Mouse (Mus musculus) midbrain, embryonic 16.5 days (tissue): Measurements from ENCODE around the gene Cd72. TPM values are rescaled to one million over a fixed set of nuclear protein-coding genes. Genes with fewer than 3 reads are reported as not detected.

Experiments used
- ATAC-seq: fragments of 200-750 bp; cut with Nextera tagmentation; 2 replicates; pipeline ENCODE4 v1.8.0; 2017; ENCODE audit warnings: moderate TSS enrichment
- H3K27ac ChIP-seq: fragments of 300-500 bp; sonication (generic); 2 replicates; pipeline ENCODE4 v1.5.1; 2014; ENCODE audit warnings: mild to moderate bottlenecking, low read length, mixed read lengths
- H3K27me3 ChIP-seq: fragments of 300-500 bp; sonication (generic); 2 replicates; pipeline ENCODE4 v1.6.1; 2014; ENCODE audit warnings: low read depth, low read length, mixed read lengths; ENCODE audit not compliant: control insufficient read depth, insufficient read depth
- H3K36me3 ChIP-seq: fragments of 300-500 bp; sonication (generic); 2 replicates; pipeline ENCODE4 v1.6.1; 2014; ENCODE audit warnings: mild to moderate bottlenecking, low read length, moderate library complexity, mixed read lengths; ENCODE audit not compliant: control insufficient read depth, insufficient read depth
- H3K4me1 ChIP-seq: fragments of 300-500 bp; sonication (generic); 2 replicates; pipeline ENCODE4 v1.6.1; 2014; ENCODE audit warnings: mild to moderate bottlenecking, low read length, mixed read lengths; ENCODE audit not compliant: control insufficient read depth, insufficient read depth
- H3K4me2 ChIP-seq: fragments of 300-500 bp; sonication (generic); 2 replicates; pipeline ENCODE4 v1.6.1; 2014; ENCODE audit warnings: mild to moderate bottlenecking, low read length, mixed read lengths
- H3K4me3 ChIP-seq: fragments of 300-500 bp; sonication (generic); 2 replicates; pipeline ENCODE4 v1.5.1; 2014; ENCODE audit warnings: low read depth, mild to moderate bottlenecking, low read length, moderate library complexity, mixed read lengths
- H3K9ac ChIP-seq: fragments of 300-500 bp; sonication (generic); 2 replicates; pipeline ENCODE4 v1.6.1; 2014; ENCODE audit warnings: low read depth, low read length, mixed read lengths
- H3K9me3 ChIP-seq: fragments of 300-500 bp; sonication (generic); replicated peaks from 2 replicates; pipeline ENCODE4 v1.6.1; 2014; ENCODE audit warnings: mild to moderate bottlenecking, low read length, mixed read lengths; ENCODE audit not compliant: control insufficient read depth, poor library complexity, severe bottlenecking
- WGBS: fragments of 180-500 bp; shearing (Covaris S2); extraction: QIAGEN DNeasy Blood & Tissue Kit; methylation state at CpG from one replicate; pipeline ENCODE4 v1.1.7; 2014; 5-methylcytosine and 5-hydroxymethylcytosine counted together
- polyA plus RNA-seq: library from polyadenylated mRNA; unstranded; fragments of >200 nt; fragmentation: Nextera tagmentation; extraction: Ambion mirVana; gene quantifications from 2 replicates; pipeline ENCODE4 v1.2.1, GENCODE M21; 2015

Cd72 gene
- polyA plus RNA-seq, 1 experiment from 2014 or later = 5.0 TPM

- H3K9ac ChIP-seq = no peak overlapping the region
- H3K27me3 ChIP-seq = no peaks in the 10 kb centered on the region
- no peak overlapping the region for H3K27ac ChIP-seq
- WGBS = 65% methylated on average over 4 of the region's 4 CpGs
- no peak for ATAC-seq
- peaks cover 16% of the 10 kb centered on the region for H3K4me1 ChIP-seq
- peaks cover 2% of the 10 kb centered on the region; the same call in 1 of the 2 replicates for H3K36me3 ChIP-seq
- H3K4me2 ChIP-seq = no peak overlapping the region
- no peak overlapping the region for H3K4me3 ChIP-seq
- no peaks in the 10 kb centered on the region for H3K9me3 ChIP-seq
Observed at GRCm38 (mm10) chr4:43398014-43398413, 56.4 kb downstream of the Cd72 start.

Other genes with a start within 250 kb of the Cd72 start
- 0.72 and 0.90 TPM in 2 replicates for gene Atp8b5, start 187.5 kb downstream of the Cd72 start, polyA plus RNA-seq
- 85.4 and 89.0 TPM in 2 replicates for gene Rusc2, start 72.6 kb downstream of the Cd72 start, polyA plus RNA-seq
- gene Fam166b, start 25.5 kb downstream of the Cd72 start, polyA plus RNA-seq = 1.6 and 2.3 TPM in 2 replicates
- gene Tesk1, start 12.7 kb downstream of the Cd72 start, polyA plus RNA-seq = 10.7 and 11.2 TPM in 2 replicates
- gene Sit1, start 29.1 kb upstream of the Cd72 start, polyA plus RNA-seq = not detected in 2 replicates
- 81.1 and 90.3 TPM in 2 replicates for gene Ccdc107, start 38.3 kb upstream of the Cd72 start, polyA plus RNA-seq
- 4.4 and 7.3 TPM in 2 replicates for gene Arhgef39, start 45.1 kb upstream of the Cd72 start, polyA plus RNA-seq
- 0.21 TPM in 1 of 2 replicates, not detected in the other for gene Car9, start 52.3 kb upstream of the Cd72 start, polyA plus RNA-seq
- 7.3 and 8.3 TPM in 2 replicates for gene Tpm2, start 69.1 kb upstream of the Cd72 start, polyA plus RNA-seq
- gene Creb3, start 107.7 kb upstream of the Cd72 start, polyA plus RNA-seq = 83.4 and 83.7 TPM in 2 replicates
- gene Tln1, start 108.1 kb upstream of the Cd72 start, polyA plus RNA-seq = 59.3 and 62.9 TPM in 2 replicates
- 15.2 and 22.5 TPM in 2 replicates for gene Rgp1, start 124.1 kb upstream of the Cd72 start, polyA plus RNA-seq
- 61.3 and 61.9 TPM in 2 replicates for gene Gba2, start 124.2 kb upstream of the Cd72 start, polyA plus RNA-seq
- 1.1 TPM in 1 of 2 replicates, not detected in the other for gene Msmp, start 129.9 kb upstream of the Cd72 start, polyA plus RNA-seq
- 13.5 and 14.7 TPM in 2 replicates for gene Npr2, start 177.3 kb upstream of the Cd72 start, polyA plus RNA-seq
- gene Spag8, start 199.0 kb upstream of the Cd72 start, polyA plus RNA-seq = 8.3 and 11.8 TPM in 2 replicates
- gene Hint2, start 201.8 kb upstream of the Cd72 start, polyA plus RNA-seq = 57.9 and 61.0 TPM in 2 replicates
- 14.9 and 15.8 TPM in 2 replicates for gene Tmem8b, start 214.3 kb upstream of the Cd72 start, polyA plus RNA-seq
- gene Fam221b, start 214.5 kb upstream of the Cd72 start, polyA plus RNA-seq = 0.97 and 1.1 TPM in 2 replicates
- not detected in 2 replicates for gene Olfr70, start 246.2 kb upstream of the Cd72 start, polyA plus RNA-seq